Mouse (Mus musculus) gastrocnemius, adult 2 months (tissue): ENCODE measurements around the gene Macrod2. TPM values are rescaled to one million over a fixed set of nuclear protein-coding genes. Genes with fewer than 3 reads are reported as not detected.

Experiments
- DNase-seq: peaks from one replicate; pipeline ENCODE4 v3.0.0; 2022
- H3K27ac ChIP-seq: fragments of 200-600 bp; 2 replicates; pipeline ENCODE4 v1.8.1; 2022; ENCODE audit warnings: mild to moderate bottlenecking
- H3K4me3 ChIP-seq: fragments of 200-600 bp; 2 replicates; pipeline ENCODE4 v1.8.1; 2022; ENCODE audit warnings: mild to moderate bottlenecking, moderate library complexity
- CTCF ChIP-seq: fragments of 200-600 bp; IDR thresholded peaks from 2 replicates; pipeline ENCODE4 v1.8.1; 2022; ENCODE audit warnings: antibody characterized with exemption, mild to moderate bottlenecking, moderate library complexity
- intact Hi-C: fragments of 180-260 bp; cut with DNase I; formaldehyde crosslinking; loops from one replicate; pipeline ENCODE4 v1.15.1; 2025
- total RNA-seq, 2 experiments: library from RNA; stranded (reverse); gene quantifications; 2 replicates each; pipeline ENCODE4 v1.2.3; 2021

Gene Macrod2
- total RNA-seq, 2 experiments from 2014 or later, result 16.4 to 19.3 TPM

- H3K4me3 ChIP-seq, result no peak overlapping the region
- intact Hi-C loops, result no loop called here
- no peak for DNase-seq
- no peak overlapping the region for H3K27ac ChIP-seq
- TF ChIP-seq CTCF, result no peak
Measured at GRCm38 (mm10) chr2:141327296-141327695, 932.2 kb downstream of the Macrod2 start.

- intact Hi-C loops, result no loop called here
- no peak for TF ChIP-seq CTCF
- no peak for DNase-seq
- no peak overlapping the region for H3K27ac ChIP-seq
- no peak overlapping the region for H3K4me3 ChIP-seq
Measured at GRCm38 (mm10) chr2:141337708-141338107, 942.6 kb downstream of the Macrod2 start.

GRCm38 (mm10) chr2:141343988-141344535 lies 949.0 kb downstream of the Macrod2 start:
- no peak for TF ChIP-seq CTCF
- Histone ChIP-seq H3K4me3 (no peak overlapping the region), H3K27ac (no peak overlapping the region)
- intact Hi-C loops, result no loop called here
- no peak for DNase-seq

GRCm38 (mm10) chr2:141352623-141353022 lies 957.5 kb downstream of the Macrod2 start:
- intact Hi-C loops, result no loop called here
- Histone ChIP-seq H3K4me3 (no peak overlapping the region), H3K27ac (no peak overlapping the region)
- no peak for DNase-seq
- TF ChIP-seq CTCF, result no peak

GRCm38 (mm10) chr2:141388632-141389031 lies 993.5 kb downstream of the Macrod2 start:
- no peak for TF ChIP-seq CTCF
- Histone ChIP-seq H3K4me3 (no peak overlapping the region), H3K27ac (no peak overlapping the region)
- DNase-seq, result no peak
- intact Hi-C loops, result no loop called here

GRCm38 (mm10) chr2:141391229-141391628 lies 996.1 kb downstream of the Macrod2 start:
- intact Hi-C loops, result no loop called here
- no peak for DNase-seq
- no peak for TF ChIP-seq CTCF
- no peak overlapping the region for H3K27ac ChIP-seq
- no peak overlapping the region for H3K4me3 ChIP-seq

GRCm38 (mm10) chr2:141394806-141395205 lies 999.7 kb downstream of the Macrod2 start:
- Histone ChIP-seq H3K27ac (no peak overlapping the region), H3K4me3 (no peak overlapping the region)
- TF ChIP-seq CTCF, result peak; percentile 42
- DNase-seq, result no peak
- intact Hi-C loops, result no loop called here

GRCm38 (mm10) chr2:141408766-141409165 lies 1013.7 kb downstream of the Macrod2 start:
- no peak for DNase-seq
- Histone ChIP-seq H3K27ac (no peak overlapping the region), H3K4me3 (no peak overlapping the region)
- no peak for TF ChIP-seq CTCF
- intact Hi-C loops, result no loop called here

- intact Hi-C loops, result no loop called here
- no peak overlapping the region for H3K4me3 ChIP-seq
- DNase-seq, result no peak
- no peak for TF ChIP-seq CTCF
- no peak overlapping the region for H3K27ac ChIP-seq
Measured at GRCm38 (mm10) chr2:141416436-141416835, 1021.3 kb downstream of the Macrod2 start.

GRCm38 (mm10) chr2:141416855-141417544 lies 1021.9 kb downstream of the Macrod2 start:
- intact Hi-C loops, result no loop called here
- no peak for DNase-seq
- no peak overlapping the region for H3K4me3 ChIP-seq
- no peak overlapping the region for H3K27ac ChIP-seq
- no peak for TF ChIP-seq CTCF

GRCm38 (mm10) chr2:141419806-141420205 lies 1024.7 kb downstream of the Macrod2 start:
- Histone ChIP-seq H3K4me3 (no peak overlapping the region), H3K27ac (no peak overlapping the region)
- intact Hi-C loops, result no loop called here
- DNase-seq, result no peak
- no peak for TF ChIP-seq CTCF

- no peak overlapping the region for H3K27ac ChIP-seq
- TF ChIP-seq CTCF, result no peak
- no peak for DNase-seq
- intact Hi-C loops, result no loop called here
- H3K4me3 ChIP-seq, result no peak overlapping the region
Measured at GRCm38 (mm10) chr2:141434084-141434483, 1039.0 kb downstream of the Macrod2 start.

GRCm38 (mm10) chr2:141434731-141435570 lies 1039.8 kb downstream of the Macrod2 start:
- TF ChIP-seq CTCF, result no peak
- H3K27ac ChIP-seq, result no peak overlapping the region
- no peak overlapping the region for H3K4me3 ChIP-seq
- no peak for DNase-seq
- intact Hi-C loops, result no loop called here
